Mouse (Mus musculus) intestine, postnatal 0 days (tissue): Measurements from ENCODE around the gene Atp5s. TPM values are rescaled to one million over a fixed set of nuclear protein-coding genes. Genes with fewer than 3 reads are reported as not detected.

ENCODE experiments used
- ATAC-seq: fragments of 200-750 bp; cut with Nextera tagmentation; 2 replicates; pipeline ENCODE4 v1.8.0; 2017; ENCODE audit warnings: mild to moderate bottlenecking, moderate TSS enrichment, moderate library complexity
- H3K27ac ChIP-seq: fragments of 300-500 bp; sonication (generic); 2 replicates; pipeline ENCODE4 v1.5.1; 2014; ENCODE audit warnings: mild to moderate bottlenecking, low read depth, low read length, moderate library complexity
- H3K27me3 ChIP-seq: fragments of 300-500 bp; sonication (generic); replicated peaks from 2 replicates; pipeline ENCODE4 v1.6.1; 2014; ENCODE audit warnings: low read length, mixed read lengths; ENCODE audit not compliant: control insufficient read depth, insufficient read depth
- H3K36me3 ChIP-seq: fragments of 300-500 bp; sonication (generic); 2 replicates; pipeline ENCODE4 v1.6.1; 2014; ENCODE audit warnings: mild to moderate bottlenecking, moderate library complexity; ENCODE audit not compliant: control insufficient read depth, insufficient read depth
- H3K4me1 ChIP-seq: fragments of 300-500 bp; sonication (generic); replicated peaks from 2 replicates; pipeline ENCODE4 v1.6.1; 2014; ENCODE audit warnings: antibody characterized with exemption, low read length, mixed read lengths; ENCODE audit not compliant: control insufficient read depth, insufficient read depth
- H3K4me2 ChIP-seq: fragments of 300-500 bp; sonication (generic); replicated peaks from 2 replicates; pipeline ENCODE4 v1.6.1; 2014; ENCODE audit warnings: low read depth, mild to moderate bottlenecking, moderate library complexity
- H3K4me3 ChIP-seq: fragments of 300-500 bp; sonication (generic); 2 replicates; pipeline ENCODE4 v1.5.1; 2014; ENCODE audit warnings: low read depth, low read length
- H3K9ac ChIP-seq: fragments of 300-500 bp; sonication (generic); 2 replicates; pipeline ENCODE4 v1.6.1; 2014; ENCODE audit warnings: mild to moderate bottlenecking, low read depth, low read length
- H3K9me3 ChIP-seq: fragments of 300-500 bp; sonication (generic); 2 replicates; pipeline ENCODE4 v1.6.1; 2016; ENCODE audit warnings: mixed run types; ENCODE audit not compliant: control insufficient read depth
- CTCF ChIP-seq: sonication (generic); IDR thresholded peaks from 2 replicates; pipeline ENCODE4 v1.5.1; 2016; ENCODE audit warnings: low read depth, mild to moderate bottlenecking, control low read depth, antibody characterized with exemption, moderate library complexity
- WGBS: fragments of 180-500 bp; shearing (Covaris S2); extraction: QIAGEN DNeasy Blood & Tissue Kit; methylation state at CpG from one replicate; pipeline ENCODE4 v1.1.7; 2014; 5-methylcytosine and 5-hydroxymethylcytosine counted together
- polyA plus RNA-seq: library from polyadenylated mRNA; unstranded; fragments of >200 nt; fragmentation: Nextera tagmentation; extraction: Ambion mirVana; gene quantifications from 2 replicates; pipeline ENCODE4 v1.2.1, GENCODE M21; 2015

Atp5s gene
- polyA plus RNA-seq, 1 experiment from 2014 or later = 26.1 TPM

DNA sequence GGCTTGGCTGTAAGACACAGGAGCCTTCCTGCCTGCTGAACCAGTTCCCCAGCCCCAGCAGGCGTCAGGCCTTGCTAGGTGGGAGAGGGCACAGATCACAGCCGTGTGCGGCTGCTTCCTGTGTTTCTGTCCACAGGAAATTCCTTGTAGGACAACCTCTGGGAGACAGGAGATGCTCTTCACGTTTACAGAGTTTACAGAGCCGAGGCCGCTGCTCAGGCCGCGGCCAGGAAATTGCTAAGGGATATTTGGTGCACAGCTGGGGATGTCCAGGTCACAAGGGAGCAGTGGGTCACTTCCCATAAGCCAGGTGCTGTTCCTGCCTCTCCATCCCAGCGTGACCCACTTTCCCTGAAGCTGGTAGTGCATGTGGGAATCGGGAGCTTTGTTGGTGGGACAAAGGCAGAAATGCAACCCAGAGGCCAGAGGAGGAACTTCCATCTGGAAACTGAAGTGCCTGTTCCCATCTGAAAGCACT lies 27.2 kb downstream of the Atp5s start:
- 29% methylated on average over 10 of the region's 10 CpGs for WGBS
- no peak overlapping the region for H3K4me2 ChIP-seq
- H3K4me1 ChIP-seq = no peaks in the 10 kb centered on the region
- H3K27me3 ChIP-seq = no peaks in the 10 kb centered on the region
- 0 out of 2 replicates have a peak, but pooled peaks have one; percentile 22 for ATAC-seq
- H3K9me3 ChIP-seq = no peaks in the 10 kb centered on the region
- no peaks in the 10 kb centered on the region for H3K36me3 ChIP-seq
- H3K27ac ChIP-seq = no peak overlapping the region
- peak; percentile 23; the same call in 1 of the 2 replicates for TF ChIP-seq CTCF
- H3K4me3 ChIP-seq = no peak overlapping the region
- H3K9ac ChIP-seq = no peak overlapping the region

DNA sequence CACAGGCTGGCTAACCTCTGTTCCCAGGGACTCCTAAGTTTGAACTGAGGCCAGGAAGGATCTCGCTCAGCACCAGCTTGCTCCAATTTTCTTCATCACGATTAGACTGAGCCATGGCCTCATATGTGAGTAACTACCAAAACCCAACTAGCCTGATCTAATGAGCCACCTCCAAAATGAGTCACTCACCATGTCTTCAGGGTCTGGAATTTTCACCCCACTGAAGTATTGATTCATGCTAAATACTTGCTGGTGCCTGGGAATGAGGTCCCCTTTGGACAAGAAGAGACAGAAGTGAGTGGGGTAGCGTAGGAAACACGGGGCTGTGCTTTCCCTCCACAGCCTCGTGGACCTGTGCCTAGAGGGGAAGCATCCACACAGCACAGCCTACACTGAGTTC lies 29.2 kb downstream of the Atp5s start:
- peaks cover 3% of the 10 kb centered on the region; the same call in 1 of the 2 replicates for H3K4me1 ChIP-seq
- no peak overlapping the region for H3K4me2 ChIP-seq
- H3K36me3 ChIP-seq = no peaks in the 10 kb centered on the region
- TF ChIP-seq CTCF = no peak
- no peak overlapping the region for H3K4me3 ChIP-seq
- no peaks in the 10 kb centered on the region for H3K9me3 ChIP-seq
- no peaks in the 10 kb centered on the region for H3K27me3 ChIP-seq
- H3K9ac ChIP-seq = no peak overlapping the region
- H3K27ac ChIP-seq = no peak overlapping the region
- WGBS = 81% methylated on average over 5 of the region's 5 CpGs
- ATAC-seq = no peak

- 73% methylated on average over 5 of the region's 5 CpGs for WGBS
- TF ChIP-seq CTCF = no peak
- no peak overlapping the region for H3K4me2 ChIP-seq
- H3K9ac ChIP-seq = no peak overlapping the region
- H3K27me3 ChIP-seq = no peaks in the 10 kb centered on the region
- peaks cover 3% of the 10 kb centered on the region; the same call in 1 of the 2 replicates for H3K4me1 ChIP-seq
- no peaks in the 10 kb centered on the region for H3K36me3 ChIP-seq
- no peak overlapping the region for H3K4me3 ChIP-seq
- no peak overlapping the region for H3K27ac ChIP-seq
- H3K9me3 ChIP-seq = no peaks in the 10 kb centered on the region
- no peak for ATAC-seq
These were observed 31.3 kb downstream of the Atp5s start for GRCm38 (mm10) chr12:69756015-69756414.

DNA sequence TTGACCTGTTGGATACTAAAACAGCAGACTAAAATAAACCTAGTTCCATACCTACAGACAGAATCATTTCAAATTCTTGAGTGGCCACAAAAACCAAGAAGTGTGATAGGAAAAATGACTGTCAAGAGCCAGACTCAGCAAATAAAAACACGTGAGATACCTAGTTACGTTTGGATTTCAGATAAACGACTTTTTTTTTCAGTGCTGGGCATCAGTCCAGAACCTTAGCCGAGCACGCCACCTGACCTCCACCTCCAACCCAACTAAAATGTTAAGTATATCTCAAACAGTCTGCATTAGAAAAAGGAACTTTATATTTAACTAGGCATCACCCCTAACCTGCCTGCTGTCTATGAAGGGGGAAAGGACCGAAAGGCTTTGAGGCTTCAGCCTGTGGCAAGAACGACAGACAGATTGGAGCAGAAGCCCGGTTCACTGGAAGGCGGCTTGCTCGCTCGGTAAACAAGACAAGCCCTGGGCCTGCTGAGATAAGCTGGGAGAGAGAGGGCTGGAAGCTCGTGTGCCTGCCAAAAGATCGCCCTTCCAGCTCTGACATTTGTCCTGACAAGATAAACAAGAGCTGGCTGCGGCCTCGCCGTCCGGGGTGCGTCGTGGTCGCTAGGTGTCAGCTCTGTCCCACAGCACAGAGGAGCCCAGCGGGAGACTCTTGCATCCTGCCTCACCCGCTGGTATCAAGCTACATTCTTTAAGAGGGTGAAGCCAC lies 32.8 kb downstream of the Atp5s start:
- Histone ChIP-seq H3K4me1 (peaks cover 3% of the 10 kb centered on the region; the same call in 1 of the 2 replicates), H3K4me3 (peak overlapping the region; percentile 25), H3K9me3 (no peaks in the 10 kb centered on the region), H3K27me3 (no peaks in the 10 kb centered on the region), H3K36me3 (no peaks in the 10 kb centered on the region), H3K27ac (peak overlapping the region; percentile 46; the same call in 1 of the 2 replicates), H3K9ac (peak overlapping the region; percentile 11; the same call in 1 of the 2 replicates), H3K4me2 (peak overlapping the region; percentile 63)
- peak; percentile 92 for TF ChIP-seq CTCF
- ATAC-seq = peak; percentile 75
- 4% methylated on average over 22 of the region's 22 CpGs for WGBS

DNA sequence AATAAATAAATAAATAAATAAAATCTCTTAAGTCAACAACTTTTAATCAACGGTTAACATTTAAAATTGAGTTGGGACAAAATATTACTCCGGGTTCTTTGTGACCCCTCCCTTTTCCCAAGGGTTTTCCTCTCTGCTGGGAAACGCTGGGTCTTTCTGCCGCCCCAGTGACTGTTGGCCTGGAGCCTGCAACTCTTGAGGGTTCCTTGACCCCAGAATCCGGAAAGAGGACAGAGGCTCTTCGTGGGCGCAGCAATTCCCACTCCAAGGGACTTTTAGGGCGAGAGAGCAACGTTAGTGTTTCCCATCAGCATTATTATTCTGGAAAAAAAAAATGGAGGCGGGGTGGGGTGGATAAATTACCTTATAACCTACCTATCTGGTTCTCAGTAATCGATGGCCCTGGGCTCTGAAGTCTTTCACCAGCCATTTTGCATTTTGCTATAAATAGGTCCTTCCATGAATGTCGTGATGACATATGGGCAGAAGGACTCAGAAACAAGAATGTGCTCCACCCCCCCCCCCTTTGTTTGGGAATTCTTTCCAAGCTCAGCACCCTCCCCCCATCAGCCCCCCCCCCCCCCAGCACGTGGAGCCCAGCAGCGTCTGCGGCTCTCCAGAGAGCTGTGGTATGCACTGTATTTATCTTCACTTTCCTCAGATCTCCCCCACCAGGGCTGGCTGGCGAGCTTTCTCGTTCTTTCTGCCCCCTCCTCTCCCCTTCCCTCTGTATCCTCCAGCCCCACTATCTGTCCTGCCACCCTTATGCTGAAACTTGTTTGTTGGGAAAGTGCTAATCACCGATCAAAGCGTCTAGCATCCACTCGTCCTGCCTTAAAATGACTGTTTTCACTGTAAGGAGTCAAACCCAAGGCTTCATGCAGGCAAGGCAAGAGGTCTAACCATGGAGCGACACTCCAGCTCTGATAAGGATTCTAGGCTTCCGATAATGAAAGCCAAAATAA lies 33.8 kb downstream of the Atp5s start:
- WGBS = 10% methylated on average over 22 of the region's 22 CpGs
- ATAC-seq = no peak
- Histone ChIP-seq H3K9me3 (no peaks in the 10 kb centered on the region), H3K27ac (peak overlapping the region; percentile 50; the same call in 1 of the 2 replicates), H3K36me3 (no peaks in the 10 kb centered on the region), H3K27me3 (no peaks in the 10 kb centered on the region), H3K4me3 (peak overlapping the region; percentile 25), H3K4me1 (peaks cover 3% of the 10 kb centered on the region; the same call in 1 of the 2 replicates), H3K4me2 (peak overlapping the region; percentile 63), H3K9ac (peak overlapping the region; percentile 11; the same call in 1 of the 2 replicates)
- no peak for TF ChIP-seq CTCF
